Mouse (Mus musculus): ENCODE data around the gene Pxmp4. TPM values are rescaled to one million over a fixed set of nuclear protein-coding genes. Genes with fewer than 3 reads are reported as not detected.

Gene Pxmp4
- total RNA-seq (2022), result 10 to 100 TPM; 25.0 to 31.0 (median 27.2) TPM

- DNase-seq (ENCODE audit: low spot score), result peak; percentile 100
These were observed at the start of gene Pxmp4 for GRCm38 (mm10) chr2:154603638-154604153. Pxmp4 (minus strand) TSS chr2:154603708.

GRCm38 (mm10) chr2:154651363-154651762, 47.9 kb upstream of the Pxmp4 start, which contains the start of gene Chmp4b:
Chmp4b (plus strand) TSS chr2:154651705.
- DNase-seq (ENCODE audit: low spot score), result no peak

GRCm38 (mm10) chr2:154650404-154650803, 46.9 kb upstream of the Pxmp4 start:
- no peak for DNase-seq (ENCODE audit: low spot score)

- DNase-seq (ENCODE audit: low spot score), result no peak
These were observed 44.6 kb upstream of the Pxmp4 start for GRCm38 (mm10) chr2:154648086-154648485.

- DNase-seq (ENCODE audit: low spot score), result no peak
These were observed 43.1 kb upstream of the Pxmp4 start for GRCm38 (mm10) chr2:154646634-154647033.

GRCm38 (mm10) chr2:154642712-154643385, 39.3 kb upstream of the Pxmp4 start:
- DNase-seq (ENCODE audit: low spot score), result no peak

- no peak for DNase-seq (ENCODE audit: low spot score)
These were observed 38.5 kb upstream of the Pxmp4 start for GRCm38 (mm10) chr2:154642005-154642459.

- no peak for DNase-seq (ENCODE audit: low spot score)
These were observed 37.7 kb upstream of the Pxmp4 start for GRCm38 (mm10) chr2:154641176-154641575.

- no peak for DNase-seq (ENCODE audit: low spot score)
These were observed 35.6 kb upstream of the Pxmp4 start for GRCm38 (mm10) chr2:154639115-154639514.

- no peak for DNase-seq (ENCODE audit: low spot score)
These were observed 35.0 kb upstream of the Pxmp4 start for GRCm38 (mm10) chr2:154638521-154638920.

GRCm38 (mm10) chr2:154635826-154636225, 32.3 kb upstream of the Pxmp4 start:
- no peak for DNase-seq (ENCODE audit: low spot score)

GRCm38 (mm10) chr2:154633876-154634644, 30.6 kb upstream of the Pxmp4 start:
- DNase-seq (ENCODE audit: low spot score), result no peak

- DNase-seq (ENCODE audit: low spot score), result no peak
These were observed 29.7 kb upstream of the Pxmp4 start for GRCm38 (mm10) chr2:154633039-154633742.

GRCm38 (mm10) chr2:154632203-154632780, 28.8 kb upstream of the Pxmp4 start:
- no peak for DNase-seq (ENCODE audit: low spot score)

GRCm38 (mm10) chr2:154630531-154630930, 27.0 kb upstream of the Pxmp4 start:
- no peak for DNase-seq (ENCODE audit: low spot score)

- no peak for DNase-seq (ENCODE audit: low spot score)
These were observed 20.6 kb upstream of the Pxmp4 start for GRCm38 (mm10) chr2:154624137-154624536.

GRCm38 (mm10) chr2:154621684-154622083, 18.2 kb upstream of the Pxmp4 start:
- DNase-seq (ENCODE audit: low spot score), result no peak

- no peak for DNase-seq (ENCODE audit: low spot score)
These were observed 13.6 kb upstream of the Pxmp4 start for GRCm38 (mm10) chr2:154617061-154617460.

- DNase-seq (ENCODE audit: low spot score), result no peak
These were observed 12.2 kb upstream of the Pxmp4 start for GRCm38 (mm10) chr2:154615674-154616073.

GRCm38 (mm10) chr2:154614841-154615576, 11.5 kb upstream of the Pxmp4 start:
- DNase-seq (ENCODE audit: low spot score), result no peak

All from heart, adult 8-10 months (tissue).